Mouse (Mus musculus): Measurements from ENCODE around the gene Olfr818. TPM values are rescaled to one million over a fixed set of nuclear protein-coding genes. Genes with fewer than 3 reads are reported as not detected.

Gene Olfr818
- not detected for total RNA-seq (2023)

DNA sequence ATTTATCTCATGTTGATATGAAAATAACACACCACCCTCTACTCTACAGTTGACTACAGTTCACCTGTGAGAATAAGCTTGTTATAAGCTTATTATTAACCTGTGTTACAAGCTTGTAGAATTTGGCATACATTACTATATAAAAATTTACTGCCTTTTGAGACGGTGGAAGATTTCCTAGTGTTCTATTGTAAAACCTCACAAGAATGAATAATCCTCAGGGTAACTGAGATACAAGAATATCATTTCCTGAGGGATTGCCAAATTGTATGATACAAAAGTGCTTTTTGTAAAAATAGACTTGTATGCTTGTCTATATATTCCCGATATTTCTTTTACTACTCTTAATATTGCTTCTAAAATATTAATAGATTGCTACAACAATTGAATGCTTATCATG, at the start of gene Olfr818:
TSS of gene Olfr818 (minus strand) at position 101 of the 400 bp plus-strand sequence.

GRCm38 (mm10) chr10:129984962-129985361, 36.1 kb upstream of the Olfr818 start, which contains the start of gene Gm10310:
Gm10310 (minus strand) TSS chr10:129985062.

GRCm38 (mm10) chr10:129976040-129976439, 27.1 kb upstream of the Olfr818 start, which contains the start of gene Olfr247:
Olfr247 (minus strand) TSS chr10:129976140.

DNA sequence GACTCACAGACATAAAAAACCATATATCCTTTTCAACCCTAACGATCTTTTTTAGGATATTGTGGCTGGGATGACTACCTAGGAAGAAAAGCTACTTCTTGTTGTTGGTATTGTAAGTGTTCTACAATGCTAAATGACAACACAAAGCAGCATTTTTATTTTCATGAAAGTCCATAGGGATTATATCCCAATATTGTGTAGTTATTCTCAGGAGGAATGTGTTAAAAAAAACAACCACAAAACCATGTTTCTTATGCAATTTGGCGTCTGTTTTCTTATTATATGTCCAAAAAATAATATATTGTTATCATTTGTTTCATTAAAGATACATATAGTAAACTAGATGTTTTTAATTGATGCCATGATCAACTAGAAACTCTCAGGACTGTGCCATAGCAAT, 18.3 kb upstream of the Olfr818 start, which contains the start of gene Olfr819:
TSS of gene Olfr819 (minus strand) at position 101 of the 400 bp plus-strand sequence.

DNA sequence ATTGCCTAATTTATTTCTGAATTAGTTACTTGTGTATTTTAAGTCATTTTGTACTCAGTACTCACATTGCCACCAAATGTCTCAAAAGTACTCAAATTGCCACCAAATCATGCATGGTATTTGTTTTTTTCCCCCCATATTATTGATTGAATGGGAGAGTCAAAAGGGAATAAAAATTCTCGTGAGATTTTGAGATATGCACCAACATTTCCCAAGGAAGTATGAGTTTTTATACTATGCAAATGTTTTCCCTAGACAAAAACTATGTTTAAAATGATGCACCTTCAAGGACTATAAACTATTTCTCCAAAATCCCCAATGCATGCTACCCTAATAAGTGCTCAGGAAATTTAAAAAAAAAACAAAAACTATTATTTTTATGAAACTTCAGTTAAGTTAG, 33.4 kb downstream of the Olfr818 start, which contains the start of gene Olfr816:
TSS of gene Olfr816 (minus strand) at position 101 of the 400 bp plus-strand sequence.

DNA sequence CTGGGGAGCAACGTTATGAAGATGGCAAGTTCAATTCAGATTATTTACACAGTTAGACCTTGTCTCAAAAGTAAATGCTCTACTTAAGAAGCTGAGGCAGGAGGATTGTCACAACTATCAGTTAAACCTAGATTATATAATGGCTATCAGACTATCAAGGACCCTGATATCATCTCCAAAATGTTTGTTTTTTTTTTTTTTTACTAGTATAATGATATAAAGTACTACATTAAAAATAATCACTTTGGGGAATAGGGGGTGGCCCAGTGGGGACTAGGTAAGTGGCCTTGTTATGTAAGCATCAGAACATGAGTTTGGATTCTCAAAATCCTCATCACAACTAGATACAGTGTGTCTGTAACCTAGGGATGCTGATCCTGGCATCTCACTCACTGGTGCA, 43.1 kb downstream of the Olfr818 start, which contains the start of gene Olfr815:
TSS of gene Olfr815 (minus strand) at position 101 of the 400 bp plus-strand sequence.

Other genes starting within 250 kb of the Olfr818 start
- gene Olfr804, start 245.9 kb downstream of the Olfr818 start, total RNA-seq (2023) = not detected
- gene Olfr805, start 219.7 kb downstream of the Olfr818 start, total RNA-seq (2023) = not detected
- gene Olfr806, start 207.2 kb downstream of the Olfr818 start, total RNA-seq (2023) = not detected
- not detected for gene Olfr807, start 191.3 kb downstream of the Olfr818 start, total RNA-seq (2023)
- gene Olfr808, start 183.6 kb downstream of the Olfr818 start, total RNA-seq (2023) = not detected
- not detected for gene Olfr809, start 174.5 kb downstream of the Olfr818 start, total RNA-seq (2023)
- gene Olfr810, start 154.2 kb downstream of the Olfr818 start, total RNA-seq (2023) = not detected
- gene Olfr811, start 144.7 kb downstream of the Olfr818 start, total RNA-seq (2023) = not detected
- not detected for gene Olfr812, start 103.0 kb downstream of the Olfr818 start, total RNA-seq (2023)
- gene Olfr813, start 93.7 kb downstream of the Olfr818 start, total RNA-seq (2023) = not detected
- gene Olfr814, start 69.2 kb downstream of the Olfr818 start, total RNA-seq (2023) = not detected
- gene Olfr815, start 43.2 kb downstream of the Olfr818 start, total RNA-seq (2023) = not detected
- not detected for gene Olfr816, start 33.5 kb downstream of the Olfr818 start, total RNA-seq (2023)
- gene Olfr819, start 18.2 kb upstream of the Olfr818 start, total RNA-seq (2023) = not detected
- gene Olfr247, start 27.0 kb upstream of the Olfr818 start, total RNA-seq (2023) = not detected
- not detected for gene Gm10310, start 36.0 kb upstream of the Olfr818 start, total RNA-seq (2023)
- gene Olfr820, start 63.5 kb upstream of the Olfr818 start, total RNA-seq (2023) = not detected
- not detected for gene Olfr821, start 81.2 kb upstream of the Olfr818 start, total RNA-seq (2023)
- gene Olfr822, start 122.1 kb upstream of the Olfr818 start, total RNA-seq (2023) = not detected
- not detected for gene Olfr823, start 166.3 kb upstream of the Olfr818 start, total RNA-seq (2023)
- gene Olfr824, start 180.9 kb upstream of the Olfr818 start, total RNA-seq (2023) = not detected
- not detected for gene Olfr825, start 217.7 kb upstream of the Olfr818 start, total RNA-seq (2023)
- not detected for gene Olfr826, start 235.1 kb upstream of the Olfr818 start, total RNA-seq (2023)

Measured in neutrophil, adult 59 days (primary cell).